Mouse (Mus musculus) olfactory bulb, adult 2 months (tissue): ENCODE data around the gene Utrn. TPM values are rescaled to one million over a fixed set of nuclear protein-coding genes. Genes with fewer than 3 reads are reported as not detected.
"Not testable (repeated sequence)": the region's sequence is repeated elsewhere in the genome, so short reads cannot be mapped to it uniquely, and the experiment has no call there.

Source experiments
- H3K27ac ChIP-seq: fragments of 200-500 bp; 2 replicates; pipeline ENCODE4 v1.5.1; 2012; ENCODE audit warnings: low read depth, low read length; ENCODE audit not compliant: insufficient read depth
- H3K4me1 ChIP-seq: fragments of 200-500 bp; 2 replicates; pipeline ENCODE4 v1.6.1; 2012; ENCODE audit warnings: low read length; ENCODE audit not compliant: control insufficient read depth, insufficient read depth
- H3K4me3 ChIP-seq: fragments of 200-500 bp; 2 replicates; pipeline ENCODE4 v1.5.1; 2012; ENCODE audit warnings: mild to moderate bottlenecking, low read depth, low read length, moderate library complexity; ENCODE audit not compliant: insufficient read depth
- CTCF ChIP-seq: fragments of 200-500 bp; IDR thresholded peaks from 2 replicates; pipeline ENCODE4 v1.5.1; 2012; ENCODE audit warnings: low read depth, mild to moderate bottlenecking, low read length, moderate library complexity; ENCODE audit not compliant: insufficient read depth
- POLR2A ChIP-seq: fragments of 200-500 bp; IDR thresholded peaks from 2 replicates; pipeline ENCODE4 v1.6.1; 2012; ENCODE audit warnings: mild to moderate bottlenecking, low read depth, low read length, moderate library complexity; ENCODE audit not compliant: insufficient read depth
- WGBS: fragments of 180-500 bp; shearing (Covaris S2); methylation state at CpG from one replicate; pipeline ENCODE4 v1.1.7; 2018; 5-methylcytosine and 5-hydroxymethylcytosine counted together
- polyA plus RNA-seq: library from polyadenylated mRNA; stranded (reverse); fragments of >200 nt; gene quantifications from 2 replicates; pipeline ENCODE4 v1.2.4, GENCODE M21; 2012; ENCODE audit warnings: low replicate concordance; ENCODE audit not compliant: missing spikeins, insufficient read depth, insufficient read length

Utrn gene
- polyA plus RNA-seq, 1 experiment = 80.1 TPM

DNA sequence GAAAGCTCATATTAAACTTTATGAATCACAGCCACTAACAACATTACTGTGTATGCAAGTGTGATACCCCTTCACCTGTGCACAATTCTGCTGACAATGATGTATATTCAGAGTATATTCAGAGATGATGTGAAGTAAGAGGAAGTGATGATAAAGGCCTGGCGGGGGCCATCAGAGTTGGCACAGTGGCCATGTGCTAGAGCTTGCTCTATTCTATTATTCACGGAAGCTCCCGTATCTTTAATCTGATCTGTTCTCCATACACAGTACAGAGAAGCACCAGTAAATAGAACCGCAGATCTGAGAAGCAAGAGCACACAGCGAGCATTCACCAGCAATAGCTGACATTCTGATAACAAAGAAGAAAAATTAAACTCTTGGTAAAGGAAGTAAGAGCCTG is 238.2 kb downstream of the Utrn start:
- TF ChIP-seq CTCF (no peak), POLR2A (no peak)
- Histone ChIP-seq H3K4me1 (no peaks in the 10 kb centered on the region), H3K4me3 (no peak overlapping the region), H3K27ac (no peak overlapping the region)
- 79% methylated on average over 5 of the region's 5 CpGs for WGBS

DNA sequence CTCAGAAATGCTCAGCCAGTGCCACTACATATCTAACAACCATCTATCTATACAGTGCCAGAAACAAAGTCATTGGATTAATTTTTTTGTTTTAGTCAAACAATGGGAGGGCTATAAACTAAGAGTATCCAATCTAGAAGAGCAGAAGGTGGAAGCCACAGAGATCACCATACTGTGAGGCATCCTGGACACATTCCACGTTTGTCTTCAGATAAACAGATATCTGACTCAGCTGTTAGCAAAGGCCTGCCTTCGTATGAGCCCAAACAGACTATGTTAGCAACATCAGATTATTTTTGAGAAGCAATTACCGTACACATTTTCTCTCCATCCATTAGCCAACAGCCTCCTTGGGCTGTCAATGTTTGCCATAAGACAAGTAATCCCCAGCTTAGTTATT is 250.8 kb downstream of the Utrn start:
- TF ChIP-seq POLR2A = no peak
- no peak for TF ChIP-seq CTCF

DNA sequence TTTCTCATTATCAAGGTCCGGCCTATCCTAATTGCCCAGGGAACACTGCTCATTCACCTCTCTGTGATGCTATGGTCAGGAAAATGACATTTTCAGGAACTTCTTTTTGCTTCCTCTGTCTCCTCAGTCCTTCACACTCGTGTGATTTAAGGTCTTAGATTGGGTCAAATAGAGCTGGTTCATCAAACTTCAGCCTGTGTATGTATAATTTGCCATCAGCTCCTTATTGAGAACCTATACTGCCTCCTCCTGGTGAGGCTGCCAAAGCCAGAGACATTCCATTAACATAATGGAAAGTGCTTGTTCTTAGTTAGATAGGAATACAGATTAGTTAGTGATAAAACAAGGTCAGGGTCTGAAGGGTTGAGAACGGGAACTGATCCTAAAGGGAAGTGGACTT is 253.4 kb downstream of the Utrn start:
- WGBS = 86% methylated on average over 3 of the region's 3 CpGs
- no peak overlapping the region for H3K4me3 ChIP-seq
- H3K4me1 ChIP-seq = no peaks in the 10 kb centered on the region
- TF ChIP-seq POLR2A (no peak), CTCF (no peak)
- H3K27ac ChIP-seq = no peak overlapping the region

More for the DNA sequence above, 250.8 kb downstream of the Utrn start:
- Histone ChIP-seq H3K4me1 (no peaks in the 10 kb centered on the region), H3K4me3 (no peak overlapping the region), H3K27ac (no peak overlapping the region)
- WGBS = 93% methylated on average over 3 of the region's 3 CpGs

DNA sequence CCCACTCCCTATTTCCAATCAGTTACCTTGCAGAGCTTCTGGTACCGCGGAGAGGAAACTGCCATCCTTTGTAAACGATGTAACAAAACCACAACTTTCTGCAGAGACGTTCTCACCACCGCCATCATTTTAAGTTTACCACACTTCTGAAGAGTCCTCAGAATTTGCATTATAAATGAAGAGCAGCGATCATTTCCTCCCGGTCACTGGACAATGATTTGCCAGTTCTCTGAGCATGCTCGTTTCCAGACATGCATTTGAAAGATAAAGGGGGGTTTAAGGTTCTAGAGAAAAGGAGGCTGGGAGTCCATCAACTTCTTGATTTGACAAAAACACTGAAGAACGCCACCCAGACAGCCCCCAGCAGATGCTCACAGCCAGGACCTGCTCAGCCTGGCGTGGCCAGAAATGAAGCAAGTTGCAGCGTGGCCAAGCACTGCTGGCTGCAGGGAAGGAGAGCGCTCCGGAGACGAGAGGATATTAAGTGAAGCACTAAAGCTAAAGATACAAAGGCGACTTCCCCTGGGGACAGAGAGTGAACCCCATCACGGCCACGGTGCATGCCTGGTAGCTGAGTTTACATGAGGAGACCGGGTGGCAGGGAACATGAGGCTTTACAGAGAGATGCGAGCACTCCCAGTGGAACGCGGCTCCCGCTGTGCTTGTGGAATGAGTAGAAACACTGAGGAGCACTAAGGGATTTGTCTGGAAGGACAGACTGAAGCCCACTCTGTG is 254.5 kb downstream of the Utrn start:
- WGBS = 5% methylated on average over 22 of the region's 22 CpGs
- Histone ChIP-seq H3K4me3 (peak overlapping the region; percentile 45), H3K4me1 (no peaks in the 10 kb centered on the region), H3K27ac (peak overlapping the region; percentile 14; the same call in 1 of the 2 replicates)
- TF ChIP-seq POLR2A (no peak), CTCF (no peak)

DNA sequence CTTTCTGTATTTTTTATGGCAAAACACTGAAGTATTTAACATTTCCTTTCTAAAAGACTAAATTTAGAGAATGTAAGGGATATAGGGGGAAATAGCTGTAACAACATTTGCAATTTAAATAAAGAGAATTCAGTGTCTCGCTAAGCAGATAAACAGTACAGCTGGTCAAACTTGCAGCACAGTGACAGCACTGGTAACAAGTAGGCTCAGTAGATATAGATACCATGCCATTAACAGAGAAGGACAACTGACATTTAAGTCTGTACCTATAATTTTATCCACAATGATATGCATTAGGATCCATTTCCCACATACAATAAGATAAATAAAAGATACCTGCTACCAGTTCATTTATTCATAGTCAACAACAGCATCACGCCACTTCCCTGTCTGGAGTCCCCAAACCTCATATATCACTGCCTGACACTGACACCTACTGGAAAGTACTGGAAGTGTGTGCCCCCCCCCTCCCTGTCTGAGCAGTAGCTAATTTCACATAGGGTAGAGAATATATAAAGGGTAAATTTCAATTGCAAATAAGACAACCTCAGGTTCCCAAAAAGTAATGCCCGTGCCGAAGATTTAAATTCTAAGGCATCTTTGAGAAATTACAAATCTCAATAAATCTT is 256.8 kb downstream of the Utrn start:
- Histone ChIP-seq H3K4me1 (no peaks in the 10 kb centered on the region), H3K27ac (no peak overlapping the region), H3K4me3 (no peak overlapping the region)
- WGBS = 11% methylated on average over 4 of the region's 4 CpGs
- TF ChIP-seq CTCF (no peak), POLR2A (no peak)

DNA sequence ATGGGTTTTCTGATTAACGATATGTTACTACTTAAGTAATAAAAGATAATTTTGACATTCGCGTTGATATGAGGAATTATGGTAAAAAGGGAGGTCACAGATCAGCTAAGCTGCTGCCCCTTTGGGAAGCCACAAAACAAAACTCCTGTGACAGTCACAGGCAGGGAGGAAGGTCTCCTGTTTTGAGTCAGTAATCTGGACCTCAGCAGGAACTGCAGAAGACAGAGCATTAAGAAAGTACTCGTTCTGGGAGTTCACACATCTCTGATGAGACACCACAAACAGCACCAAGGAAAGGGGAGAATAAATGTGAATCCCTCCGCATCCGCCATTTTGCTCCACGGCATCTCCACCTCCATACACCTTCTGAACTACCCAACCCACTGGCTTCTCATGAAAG is 259.3 kb downstream of the Utrn start:
- H3K4me3 ChIP-seq = no peak overlapping the region
- TF ChIP-seq CTCF (no peak), POLR2A (no peak)
- 86% methylated on average over 7 of the region's 7 CpGs for WGBS
- H3K4me1 ChIP-seq = no peaks in the 10 kb centered on the region
- H3K27ac ChIP-seq = no peak overlapping the region

DNA sequence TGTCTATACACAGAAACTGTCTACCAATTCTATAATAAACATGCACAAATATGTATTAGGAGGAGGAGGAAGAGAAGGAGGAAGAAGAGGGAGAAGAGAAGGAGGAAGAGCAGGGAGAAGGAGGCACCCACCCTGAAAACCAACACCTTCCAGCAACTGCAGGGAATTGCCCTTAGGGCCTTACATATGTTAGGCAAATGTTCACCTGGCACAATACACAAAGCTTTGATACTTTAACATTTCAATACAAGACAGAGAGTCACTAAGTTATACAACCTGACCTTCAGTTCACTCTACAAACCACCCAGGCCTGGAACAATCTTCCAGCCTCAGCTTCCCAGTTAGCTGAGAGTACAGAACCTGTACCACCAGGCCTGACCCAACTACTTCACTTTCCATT is 260.5 kb downstream of the Utrn start:
- H3K4me3 ChIP-seq = no peak overlapping the region
- TF ChIP-seq CTCF (no peak), POLR2A (no peak)
- H3K4me1 ChIP-seq = no peaks in the 10 kb centered on the region
- no peak overlapping the region for H3K27ac ChIP-seq

DNA sequence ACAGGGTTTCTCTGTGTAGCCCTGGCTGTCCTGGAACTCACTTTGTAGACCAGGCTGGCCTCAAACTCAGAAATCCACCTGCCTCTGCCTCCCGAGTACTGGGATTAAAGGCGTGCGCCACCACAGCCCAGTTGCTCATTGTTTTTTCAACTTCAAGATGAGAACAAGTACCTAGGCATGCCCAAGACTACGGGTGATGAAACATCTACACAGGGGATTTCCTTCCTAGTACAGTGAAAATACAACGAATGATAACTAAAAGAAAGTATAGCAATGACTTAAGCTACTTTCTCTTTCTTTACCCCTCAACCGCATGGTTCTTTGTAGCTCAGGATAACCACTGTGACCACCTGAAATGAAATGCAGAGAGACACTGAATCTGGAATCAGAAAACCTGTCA is 262.0 kb downstream of the Utrn start:
- WGBS = 91% methylated on average over 6 of the region's 6 CpGs
- H3K27ac ChIP-seq, H3K4me1 ChIP-seq, H3K4me3 ChIP-seq: not testable (repeated sequence)

DNA sequence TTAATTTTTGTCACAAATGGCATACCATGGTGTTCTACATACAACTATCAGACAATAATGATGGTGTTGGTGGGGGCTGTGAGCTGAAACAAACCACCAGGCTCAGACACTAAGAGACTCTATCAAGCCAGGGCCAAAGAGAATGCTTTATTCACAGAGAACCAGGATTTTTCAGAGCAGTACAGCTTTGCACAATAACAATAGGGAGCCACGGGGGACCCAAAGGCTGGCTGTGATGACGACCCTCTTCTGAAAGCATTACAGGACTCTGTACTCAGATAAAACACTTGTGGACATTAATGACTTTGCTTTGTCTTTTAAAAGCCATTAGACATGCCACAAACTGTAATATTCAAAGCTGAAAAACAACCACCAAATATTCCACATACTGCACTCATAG is 273.8 kb downstream of the Utrn start:
- Histone ChIP-seq H3K27ac (no peak overlapping the region), H3K4me1 (no peaks in the 10 kb centered on the region), H3K4me3 (no peak overlapping the region)
- WGBS = 42% methylated on average over 2 of the region's 2 CpGs
- TF ChIP-seq CTCF = no peak
- TF ChIP-seq POLR2A = no peak

DNA sequence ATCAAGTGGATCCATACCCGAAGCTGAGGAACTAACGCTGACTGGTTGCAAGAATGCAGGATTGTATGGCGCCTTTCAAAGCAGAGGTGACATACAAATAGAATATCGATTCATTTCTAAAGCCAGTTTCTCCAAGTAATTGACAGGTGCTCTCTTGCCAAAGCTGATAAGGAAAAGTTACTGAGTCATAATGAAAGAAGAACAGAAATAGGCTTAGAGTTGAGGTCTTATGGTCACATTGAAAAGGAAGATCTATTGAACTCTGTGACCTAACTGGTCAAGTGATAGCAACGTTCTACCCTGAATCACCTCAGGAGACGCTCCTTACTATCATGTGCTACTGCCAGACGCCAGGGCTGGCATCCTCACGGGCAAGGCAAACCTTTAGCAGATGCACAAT is 274.2 kb downstream of the Utrn start:
- no peak overlapping the region for H3K27ac ChIP-seq
- no peak for TF ChIP-seq POLR2A
- no peak for TF ChIP-seq CTCF

More for the DNA sequence above, 274.2 kb downstream of the Utrn start:
- Histone ChIP-seq H3K4me3 (no peak overlapping the region), H3K4me1 (no peaks in the 10 kb centered on the region)
- 95% methylated on average over 8 of the region's 8 CpGs for WGBS
